Mouse (Mus musculus) bone marrow, adult 2 months (tissue): ENCODE data around the gene Rb1.

Experiments used
- CTCF ChIP-seq: fragments of 200-500 bp; IDR thresholded peaks from 2 replicates; pipeline ENCODE4 v1.5.1; 2011; ENCODE audit warnings: low read length, control low read depth; ENCODE audit not compliant: control insufficient read depth, insufficient read depth
- POLR2A ChIP-seq: fragments of 200-500 bp; IDR thresholded peaks from 2 replicates; pipeline ENCODE4 v1.6.1; 2011; ENCODE audit warnings: low read depth, mild to moderate bottlenecking, control low read depth, low read length, borderline replicate concordance; ENCODE audit not compliant: control insufficient read depth

DNA sequence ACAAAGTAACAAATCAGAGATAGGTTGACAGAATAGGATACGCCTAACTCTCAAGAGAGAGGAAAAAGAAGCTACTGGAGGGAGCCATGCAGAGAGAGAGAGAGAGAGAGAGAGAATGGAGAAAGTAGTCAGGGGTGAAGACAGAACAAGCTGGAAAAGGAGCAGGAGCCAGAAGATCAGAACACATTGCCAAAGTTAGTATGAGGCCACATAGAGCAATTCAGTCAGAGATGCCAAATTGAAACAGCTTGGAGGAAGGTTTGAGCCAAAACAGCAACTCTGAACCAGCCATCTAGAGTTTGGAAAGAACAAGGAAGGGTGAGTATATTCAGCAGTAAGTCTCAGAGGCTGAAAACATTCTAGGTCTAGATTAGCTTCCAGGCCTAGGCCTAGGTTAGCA lies 108.6 kb downstream of the Rb1 start:
- no peak for TF ChIP-seq CTCF
- no peak for TF ChIP-seq POLR2A
